Mouse (Mus musculus) urinary bladder, postnatal 4 days (tissue): Measurements from ENCODE around the gene Ctnnal1.

Source experiments
- DNase-seq, 2 experiments: peaks; one replicate each; pipeline ENCODE4 v3.0.0; 2021 to 2022; ENCODE audit warnings: low spot score in 2 of 2

The Ctnnal1 gene

DNA sequence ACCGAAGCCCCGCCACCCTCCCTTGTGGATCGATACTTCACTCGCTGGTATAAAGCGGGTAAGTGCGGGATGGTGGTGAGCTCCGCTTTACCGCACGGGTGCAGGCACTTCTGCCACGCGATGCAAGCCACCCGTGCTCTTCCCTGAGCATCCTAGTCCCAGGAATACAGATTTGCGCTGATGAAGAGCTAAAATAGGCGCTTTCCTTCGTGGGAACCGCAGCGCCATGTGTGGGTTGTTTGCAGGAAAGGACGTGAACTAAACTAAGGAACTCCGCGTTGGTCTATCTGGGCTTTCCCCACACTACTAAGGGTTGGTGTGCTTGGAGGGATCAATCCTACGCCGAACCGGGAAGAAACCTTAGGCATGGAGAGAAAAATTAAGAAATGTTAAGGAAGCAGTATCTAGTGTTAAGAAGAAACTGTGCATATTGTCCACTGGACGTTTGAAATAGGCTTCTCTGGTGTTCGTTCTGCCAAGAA, 62.3 kb downstream of the Ctnnal1 start:
- DNase-seq: no peak

DNA sequence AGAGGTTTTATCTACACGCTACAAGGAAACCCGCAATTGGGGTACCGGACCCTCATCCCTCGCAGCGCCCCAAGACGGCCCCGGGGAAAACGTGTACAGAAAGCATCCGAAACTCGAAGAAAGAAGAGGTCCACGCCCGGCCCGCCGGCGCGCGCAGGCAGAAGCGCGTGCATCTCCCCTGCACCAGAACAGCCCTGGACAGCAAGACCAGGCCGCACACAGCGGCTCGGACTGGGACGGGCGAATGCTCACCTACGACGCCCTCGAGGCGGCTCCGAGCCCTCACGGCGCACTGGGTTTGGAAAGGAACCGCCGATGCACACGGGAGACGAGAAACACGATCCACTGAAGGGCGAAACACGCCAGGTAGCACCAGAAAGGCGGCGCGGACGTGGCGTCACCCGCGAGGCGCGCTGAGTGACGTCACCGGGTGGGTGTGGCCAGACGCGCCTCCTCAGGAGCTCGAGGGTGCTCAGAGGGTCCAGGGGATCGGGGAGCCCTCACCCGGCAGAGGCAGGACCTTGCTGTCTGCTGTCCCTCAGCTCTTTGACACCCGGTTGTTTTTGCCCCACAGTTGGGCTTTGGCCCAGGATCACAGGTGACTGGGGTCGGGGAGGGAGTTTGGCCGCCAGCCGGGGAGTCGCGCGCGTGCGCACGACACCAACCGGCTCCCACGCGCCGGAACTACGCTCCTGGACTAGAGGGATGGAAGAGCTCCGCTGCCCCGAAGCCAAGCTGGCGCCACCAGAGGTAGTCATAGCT, 62.9 kb downstream of the Ctnnal1 start, which contains the start of the genes Elp1 and Fam206a:
Gene Elp1, minus strand, starts transcription at position 425 of the 762 bp plus-strand sequence.
Gene Fam206a, plus strand, starts transcription at position 439 of the 762 bp plus-strand sequence.
- peak; percentile 91 to 95 for DNase-seq

DNA sequence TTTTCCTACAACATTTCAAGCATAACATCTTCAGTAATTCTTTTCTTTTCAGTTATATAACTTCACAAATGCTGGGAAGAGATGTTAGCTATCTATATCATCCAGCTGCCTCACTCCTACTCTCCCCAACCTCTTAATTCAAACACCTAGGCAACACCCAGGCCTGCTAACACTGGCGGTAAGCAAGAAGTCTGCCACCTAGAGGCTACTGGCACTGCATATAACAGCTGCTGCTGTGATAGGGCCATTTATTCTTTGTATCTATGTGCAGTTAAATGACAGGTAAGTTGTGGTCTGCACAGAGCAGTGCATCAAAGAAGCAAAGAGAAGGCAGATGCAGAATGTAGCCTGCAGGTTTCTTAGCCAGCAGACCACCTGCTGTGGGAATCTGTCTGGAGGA, 73.6 kb downstream of the Ctnnal1 start:
- DNase-seq: no peak

DNA sequence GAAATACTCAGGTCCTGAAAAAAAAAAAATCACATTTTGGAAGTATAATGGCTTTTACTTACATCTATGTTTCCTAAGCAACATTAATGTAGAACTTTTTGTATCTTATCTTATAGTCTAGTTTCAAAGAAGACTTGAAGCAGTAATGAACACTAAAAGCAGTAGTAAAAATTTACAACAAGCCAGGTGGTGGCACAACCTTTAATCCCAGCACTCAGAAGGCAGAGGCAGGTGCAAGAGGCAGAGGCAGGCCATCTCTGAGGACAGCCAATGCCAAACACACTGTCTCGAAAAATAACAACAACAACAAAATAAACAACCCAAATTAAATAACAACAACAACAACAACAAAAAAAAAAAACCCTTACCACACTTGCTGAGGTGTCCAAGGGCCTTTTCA, 93.9 kb downstream of the Ctnnal1 start:
- DNase-seq: no peak

DNA sequence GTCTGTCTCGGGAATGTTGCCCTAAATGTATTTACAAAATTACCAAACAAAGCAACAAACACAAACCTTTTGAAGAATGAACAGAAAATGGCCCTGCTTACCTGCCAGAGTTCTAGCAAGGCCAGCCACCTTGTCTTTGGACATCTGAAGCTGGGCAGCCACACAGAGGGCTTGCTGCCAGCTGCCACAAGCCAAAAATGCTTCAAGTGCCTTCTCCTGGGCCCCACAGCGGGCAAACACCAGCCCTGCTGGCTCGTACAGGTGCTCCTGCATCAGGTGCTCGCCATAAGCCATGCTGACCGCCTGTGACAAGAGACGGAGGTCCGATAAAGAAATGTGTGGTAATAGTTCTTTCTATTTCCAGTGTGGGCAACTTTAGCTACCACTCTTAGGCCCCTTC, 96.1 kb downstream of the Ctnnal1 start:
- no peak for DNase-seq

DNA sequence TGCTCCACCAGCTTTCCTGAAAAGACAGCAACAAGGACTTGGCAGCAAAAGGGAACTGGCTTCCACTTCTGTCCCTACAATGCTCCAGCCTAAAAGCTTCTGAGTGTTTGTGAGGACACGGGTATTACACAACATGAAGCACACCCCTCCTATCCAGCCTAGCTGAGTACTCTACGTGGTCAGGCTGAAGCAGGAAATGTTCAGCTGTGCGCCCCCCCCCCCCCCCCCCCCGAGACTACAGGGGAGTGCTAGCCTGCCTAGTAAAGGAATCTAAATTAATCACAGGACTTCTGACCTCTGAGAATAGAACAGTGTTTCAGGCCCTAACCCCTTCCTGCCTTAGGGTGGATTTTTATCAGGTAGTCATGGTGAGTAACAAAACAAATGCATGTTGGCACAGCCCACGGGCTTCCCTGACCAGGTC, 97.1 kb downstream of the Ctnnal1 start:
- no peak for DNase-seq
